Mouse (Mus musculus) gastrocnemius, postnatal 36 days (tissue): ENCODE results near the gene Ccn2. TPM values are rescaled to one million over a fixed set of nuclear protein-coding genes. Genes with fewer than 3 reads are reported as not detected.
"Not testable (repeated sequence)": the region's sequence is repeated elsewhere in the genome, so short reads cannot be mapped to it uniquely, and the experiment has no call there.

ENCODE experiments used
- DNase-seq, 2 experiments: peaks; one replicate each; pipeline ENCODE4 v3.0.0; 2022
- intact Hi-C: fragments of 180-260 bp; cut with DNase I; formaldehyde crosslinking; loops from one replicate; pipeline ENCODE4 v1.15.1; 2025
- total RNA-seq, 2 experiments: library from RNA; stranded (reverse); gene quantifications; 2 replicates each; pipeline ENCODE4 v1.2.3; 2021

Ccn2 gene
- total RNA-seq, 2 experiments from 2014 or later, result 20.1 to 29.7 TPM

- no peak for DNase-seq
- intact Hi-C loops, result no loop called here
Observed at GRCm38 (mm10) chr10:24598693-24599092, 3.5 kb downstream of the Ccn2 start.

- no peak for DNase-seq
- intact Hi-C loops, result no loop called here
Observed at GRCm38 (mm10) chr10:24599802-24600201, 4.6 kb downstream of the Ccn2 start.

GRCm38 (mm10) chr10:24603035-24603434 lies 7.8 kb downstream of the Ccn2 start:
- intact Hi-C loops, result no loop called here
- DNase-seq, result no peak

GRCm38 (mm10) chr10:24603727-24604126 lies 8.5 kb downstream of the Ccn2 start:
- DNase-seq, result no peak
- intact Hi-C loops, result no loop called here

DNA sequence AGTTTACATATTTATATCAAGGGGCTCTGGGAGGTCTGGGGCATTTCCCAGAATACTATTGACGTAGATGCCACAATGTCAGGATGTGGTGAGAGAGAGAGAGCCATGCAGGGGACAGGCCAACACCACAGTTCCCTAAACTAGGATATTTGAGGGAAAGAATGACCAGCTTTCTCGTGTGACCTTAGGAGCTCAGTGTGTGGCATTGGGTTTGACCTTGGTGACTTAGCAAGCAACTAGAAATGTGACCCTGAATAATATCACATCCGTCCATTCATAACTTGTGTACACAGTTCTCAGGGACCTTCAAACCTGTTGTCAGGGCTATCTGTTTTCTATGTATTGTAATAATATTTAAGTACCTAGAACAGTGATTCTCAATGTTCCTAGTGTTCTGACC lies 13.9 kb downstream of the Ccn2 start:
- intact Hi-C loops, result no loop called here
- DNase-seq, result no peak

- DNase-seq, result peak; percentile 51 to 63
Observed at GRCm38 (mm10) chr10:24609766-24610165, 14.5 kb downstream of the Ccn2 start.

GRCm38 (mm10) chr10:24614726-24615125 lies 19.5 kb downstream of the Ccn2 start:
- no peak for DNase-seq
- intact Hi-C loops, result no loop called here

More at GRCm38 (mm10) chr10:24609766-24610165, 14.5 kb downstream of the Ccn2 start:
- intact Hi-C loops, result no loop called here

DNA sequence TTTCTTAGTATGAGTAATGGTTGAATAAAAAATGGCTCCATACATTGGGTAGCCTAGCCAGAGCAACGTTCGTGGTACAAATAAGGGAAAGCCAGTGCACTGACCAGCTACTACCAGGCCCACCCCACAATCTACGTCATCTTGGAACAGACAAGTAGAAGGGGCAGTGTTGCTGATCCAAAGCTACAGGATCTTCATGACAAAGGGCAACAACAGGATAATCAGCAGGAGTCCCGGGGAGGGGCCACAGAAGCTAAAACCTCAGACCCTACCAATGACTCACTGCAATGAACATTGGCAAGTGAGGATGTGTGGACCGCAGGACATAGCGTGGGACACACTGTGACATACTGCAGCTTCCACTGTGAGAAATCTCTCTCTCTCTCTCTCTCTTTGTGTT lies 20.6 kb downstream of the Ccn2 start:
- no peak for DNase-seq
- intact Hi-C loops, result no loop called here

- DNase-seq, intact Hi-C loops: not testable (repeated sequence)
Observed at GRCm38 (mm10) chr10:24616572-24616971, 21.3 kb downstream of the Ccn2 start.

DNA sequence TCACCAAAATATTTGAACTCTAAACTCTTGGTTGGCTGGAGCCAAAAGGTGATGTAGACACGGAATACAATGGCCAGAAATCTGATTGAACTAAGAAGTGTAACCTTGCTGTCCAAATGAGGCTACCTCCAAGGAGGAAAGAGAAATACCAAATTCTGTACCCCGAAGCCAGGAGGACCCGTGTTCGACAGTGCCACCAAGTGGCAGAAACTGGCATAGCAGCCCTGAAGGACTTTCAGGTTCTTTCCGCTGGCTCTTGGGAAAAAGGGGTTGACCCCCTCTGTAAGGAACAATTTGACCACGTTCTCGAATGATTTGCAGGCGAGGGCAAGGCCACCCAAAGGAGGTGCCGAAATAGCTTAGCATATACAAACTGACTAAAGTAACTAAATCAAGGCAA lies 26.3 kb downstream of the Ccn2 start:
- peak; percentile 40 to 67 for DNase-seq
- intact Hi-C loops, result loop anchor here (5.0 kb wide), 1 partner anchor 284 kb away; no protein-coding TSS in a partner anchor

DNA sequence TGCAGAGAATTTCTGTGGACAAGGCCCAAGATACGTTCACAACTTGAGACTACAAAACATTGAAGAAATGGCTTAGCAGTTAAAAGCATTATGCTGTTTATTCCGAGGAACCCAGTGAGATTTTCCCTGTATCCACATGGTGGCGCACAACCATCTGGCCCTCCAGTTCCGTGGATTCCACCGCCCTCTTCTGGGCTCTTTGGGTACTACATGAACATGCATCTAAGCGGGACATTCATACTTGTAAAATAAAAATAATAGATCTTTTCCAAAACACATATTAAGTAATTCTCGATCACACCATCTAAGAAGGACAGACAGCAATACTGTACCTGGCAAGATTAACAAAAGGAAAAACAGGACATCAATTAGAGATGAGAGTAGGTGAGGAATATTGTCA lies 27.3 kb downstream of the Ccn2 start:
- peak; percentile 56 to 71 for DNase-seq

DNA sequence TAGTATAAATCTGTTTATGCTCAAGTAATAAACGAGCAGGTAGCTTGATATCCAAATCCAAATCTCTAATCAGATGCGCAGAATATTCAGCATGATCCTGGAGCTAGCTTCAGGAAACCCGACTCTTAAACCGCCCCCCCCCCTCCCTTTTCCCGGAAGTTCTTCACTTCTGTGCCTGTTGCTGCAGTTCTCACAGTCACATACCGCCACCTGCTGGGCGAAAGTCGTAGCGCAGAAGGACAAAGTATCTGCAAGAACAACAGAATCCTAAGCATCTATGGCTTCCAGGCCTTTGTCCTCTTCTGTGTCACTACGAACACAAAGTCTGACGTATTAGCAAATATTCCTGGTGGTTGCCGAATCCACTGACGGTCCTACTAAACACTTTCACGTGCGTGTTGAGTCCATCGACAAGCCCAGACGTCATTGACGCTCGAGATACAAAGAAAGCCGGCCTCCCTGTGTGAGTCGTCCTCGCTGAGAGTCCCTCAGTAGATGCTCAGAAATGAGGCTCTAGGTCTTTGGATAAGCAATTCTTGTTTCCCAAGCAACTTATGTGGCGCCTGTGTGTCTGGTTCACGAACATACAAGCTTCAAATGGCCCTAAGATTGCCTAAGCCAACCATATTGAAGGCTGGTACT lies 29.9 kb downstream of the Ccn2 start:
- intact Hi-C loops, result no loop called here
- peak; percentile 82 to 85 for DNase-seq

More for the DNA sequence above, 27.3 kb downstream of the Ccn2 start:
- intact Hi-C loops, result loop anchor here (5.0 kb wide), 1 partner anchor 285 kb away; no protein-coding TSS in a partner anchor

- intact Hi-C loops, result loop anchor here (2.0 kb wide), 1 partner anchor 244 kb away; no protein-coding TSS in a partner anchor
- no peak for DNase-seq
Observed at GRCm38 (mm10) chr10:24627262-24627661, 32.0 kb downstream of the Ccn2 start.

DNA sequence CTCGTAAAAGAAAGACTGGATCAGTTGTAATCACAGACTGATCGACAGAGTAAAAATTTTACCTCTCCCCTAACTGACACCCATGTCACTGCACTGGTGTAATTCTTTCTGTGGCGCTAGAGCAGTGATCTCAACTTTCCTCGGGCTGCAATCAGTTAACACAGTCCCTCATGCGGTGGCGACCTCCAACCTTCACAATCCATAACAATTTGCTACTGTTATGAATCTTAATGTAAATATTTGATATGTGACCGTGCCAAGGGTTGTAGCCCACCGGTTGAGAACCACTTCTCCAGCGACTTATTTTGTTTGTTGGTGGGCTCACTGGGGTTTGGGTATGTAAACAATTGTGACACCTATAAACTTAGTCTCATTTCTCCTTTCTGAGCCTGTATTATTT lies 33.2 kb downstream of the Ccn2 start:
- intact Hi-C loops, result no loop called here

GRCm38 (mm10) chr10:24629086-24629720 lies 34.0 kb downstream of the Ccn2 start:
- no peak for DNase-seq
- intact Hi-C loops, result no loop called here

More for the DNA sequence above, 33.2 kb downstream of the Ccn2 start:
- DNase-seq, result no peak

DNA sequence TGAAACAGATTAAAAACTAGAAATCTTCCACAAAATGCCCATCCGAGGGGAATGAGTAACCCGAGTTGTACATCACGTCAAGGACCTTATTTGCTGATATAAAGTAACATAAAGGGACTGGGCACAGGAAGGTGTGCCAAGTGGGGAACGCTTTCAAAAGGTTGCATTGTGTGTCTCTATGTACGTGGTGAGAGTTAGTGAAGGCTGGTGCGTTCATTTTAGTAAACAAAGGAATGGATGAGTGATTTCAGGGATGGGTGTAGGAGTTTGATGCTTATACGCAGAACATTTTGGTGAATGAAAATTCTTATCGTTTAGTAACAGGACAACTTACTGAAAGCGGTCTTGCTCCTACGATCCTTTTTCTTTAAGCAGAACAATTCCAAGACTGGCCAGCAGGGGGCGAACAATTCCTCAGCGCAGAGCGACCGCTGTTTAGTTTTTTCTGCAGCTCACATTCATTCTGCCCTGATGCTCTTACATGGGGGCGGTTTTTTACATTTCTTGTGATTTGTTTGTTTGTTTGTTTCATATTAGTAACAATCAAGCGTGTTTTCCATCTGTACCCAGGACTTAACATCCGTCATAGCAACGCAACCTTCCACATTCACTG lies 35.3 kb downstream of the Ccn2 start:
- intact Hi-C loops, result loop anchor here (10.0 kb wide), 1 partner anchor 214 kb away; the partner anchor contains the start of gene Enpp3
- peak; percentile 29 to 34 for DNase-seq

DNA sequence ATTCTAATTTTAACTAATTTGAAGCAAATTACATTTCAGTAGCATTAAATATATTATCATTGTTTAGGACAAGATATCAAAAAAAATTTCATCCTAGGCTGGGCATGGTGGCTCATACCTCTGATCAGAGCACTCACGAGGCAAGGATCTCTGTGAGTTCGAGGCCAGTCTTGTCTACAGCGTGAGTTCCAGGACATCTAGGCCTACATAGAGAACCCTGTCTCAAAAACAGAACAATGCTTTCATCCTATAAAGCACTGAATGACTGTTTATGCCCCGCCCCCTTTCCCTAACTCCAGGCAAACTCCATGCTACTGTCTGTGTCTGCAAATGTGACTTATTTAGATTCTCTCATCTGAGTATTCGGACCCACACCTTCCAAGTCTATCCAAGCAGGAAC lies 35.9 kb downstream of the Ccn2 start:
- DNase-seq, result no peak
- intact Hi-C loops, result loop anchor here (10.0 kb wide), 1 partner anchor 214 kb away; the partner anchor contains the start of gene Enpp3

- intact Hi-C loops, result loop anchor here (10.0 kb wide), 1 partner anchor 211 kb away; the partner anchor contains the start of gene Enpp3
- no peak for DNase-seq
Observed at GRCm38 (mm10) chr10:24634288-24634687, 39.0 kb downstream of the Ccn2 start.

DNA sequence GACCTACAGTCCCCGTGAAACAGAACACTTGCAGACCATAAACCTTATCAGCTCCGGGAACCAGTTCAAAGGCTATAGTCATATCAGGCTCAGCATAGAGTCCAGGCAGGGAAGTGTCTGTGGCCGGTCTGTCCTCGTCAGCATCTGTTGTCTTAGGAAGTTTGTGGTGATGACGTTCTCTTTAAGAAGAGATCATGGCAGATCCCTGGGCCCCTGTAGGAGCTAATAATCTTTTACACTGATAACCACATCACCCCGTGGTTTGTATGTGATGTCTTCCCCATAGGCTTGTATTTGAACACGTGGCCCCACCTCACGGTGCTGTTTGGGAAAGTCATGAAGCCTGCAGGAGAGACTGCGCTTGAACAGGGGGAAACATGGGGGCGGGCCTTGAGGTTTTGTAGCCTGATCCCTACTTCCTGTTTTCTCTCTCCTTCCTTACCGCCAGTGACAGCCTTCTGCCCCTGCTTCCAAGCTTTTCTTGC lies 40.1 kb downstream of the Ccn2 start:
- intact Hi-C loops, result loop anchor here (10.0 kb wide), 1 partner anchor 209 kb away; the partner anchor contains the start of gene Enpp3
- no peak for DNase-seq

DNA sequence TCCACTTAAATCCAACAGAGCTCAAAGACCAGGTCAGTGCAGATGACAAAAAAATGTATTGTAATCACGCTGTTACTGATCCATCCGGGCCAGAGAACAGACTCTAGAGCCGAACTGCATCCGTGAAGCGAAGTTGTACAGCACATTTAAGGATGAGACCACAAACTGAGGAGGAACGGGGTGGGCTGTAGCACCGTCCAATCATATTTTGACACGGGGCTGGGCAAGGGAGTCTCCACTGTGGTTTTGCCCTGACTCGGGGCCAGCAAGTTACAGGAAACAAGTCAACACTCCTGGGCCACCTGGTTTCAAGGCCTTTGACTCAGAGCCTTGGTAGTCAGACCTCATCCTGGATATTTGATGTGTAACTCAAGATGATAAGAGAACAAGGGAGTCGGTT lies 40.6 kb downstream of the Ccn2 start:
- intact Hi-C loops, result loop anchor here (10.0 kb wide), 1 partner anchor 209 kb away; the partner anchor contains the start of gene Enpp3
- no peak for DNase-seq

GRCm38 (mm10) chr10:24636986-24637385 lies 41.7 kb downstream of the Ccn2 start:
- intact Hi-C loops, result loop anchor here (10.0 kb wide), 1 partner anchor 208 kb away; the partner anchor contains the start of gene Enpp3
- no peak for DNase-seq
